Mouse (Mus musculus): ENCODE results near the gene Adam8.
A peak's percentile ranks its signal among the peaks of the same experiment; 100 is the strongest.

Adam8 gene

DNA sequence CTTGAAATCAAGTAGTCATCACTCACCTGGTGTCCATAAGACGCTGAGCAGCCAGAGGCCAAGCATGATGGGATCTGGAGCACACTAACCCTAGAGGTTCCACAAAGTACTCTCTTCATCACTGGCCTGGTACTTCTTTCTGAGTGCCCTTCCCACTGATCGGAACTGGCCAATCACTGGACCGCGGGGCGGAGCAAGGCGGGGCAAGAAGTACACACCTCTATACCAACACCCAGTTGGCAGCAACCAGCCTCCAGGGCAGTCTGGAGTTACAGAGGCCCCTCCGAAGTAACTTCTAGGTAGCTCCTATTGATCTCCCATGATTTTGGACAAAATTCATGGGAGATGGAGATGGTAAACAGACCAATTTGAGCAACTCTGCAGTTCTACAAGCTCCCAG lies at the start of gene Adam8:
TSS of gene Adam8 (minus strand) at position 157 of the 400 bp plus-strand sequence.
- DNase-seq = no peak

DNA sequence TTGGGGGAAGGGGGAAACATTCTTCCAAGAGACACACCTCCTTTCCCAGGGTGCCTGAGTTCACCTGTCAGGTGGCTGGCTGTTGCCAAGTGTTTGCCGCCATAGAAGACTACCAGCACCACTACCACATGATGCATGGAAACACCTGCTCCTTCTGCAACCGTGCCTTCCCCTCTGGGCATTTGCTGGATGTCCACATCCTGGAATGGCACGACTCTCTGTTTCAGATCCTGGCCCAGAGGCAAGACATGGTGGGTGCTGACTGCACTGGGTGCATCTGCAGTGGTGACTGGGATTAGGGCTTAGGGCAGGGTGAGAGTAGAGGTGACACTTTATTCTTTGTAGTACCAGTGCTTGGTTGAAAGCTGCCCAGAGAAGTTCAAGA lies 44.8 kb upstream of the Adam8 start:
- no peak for DNase-seq

DNA sequence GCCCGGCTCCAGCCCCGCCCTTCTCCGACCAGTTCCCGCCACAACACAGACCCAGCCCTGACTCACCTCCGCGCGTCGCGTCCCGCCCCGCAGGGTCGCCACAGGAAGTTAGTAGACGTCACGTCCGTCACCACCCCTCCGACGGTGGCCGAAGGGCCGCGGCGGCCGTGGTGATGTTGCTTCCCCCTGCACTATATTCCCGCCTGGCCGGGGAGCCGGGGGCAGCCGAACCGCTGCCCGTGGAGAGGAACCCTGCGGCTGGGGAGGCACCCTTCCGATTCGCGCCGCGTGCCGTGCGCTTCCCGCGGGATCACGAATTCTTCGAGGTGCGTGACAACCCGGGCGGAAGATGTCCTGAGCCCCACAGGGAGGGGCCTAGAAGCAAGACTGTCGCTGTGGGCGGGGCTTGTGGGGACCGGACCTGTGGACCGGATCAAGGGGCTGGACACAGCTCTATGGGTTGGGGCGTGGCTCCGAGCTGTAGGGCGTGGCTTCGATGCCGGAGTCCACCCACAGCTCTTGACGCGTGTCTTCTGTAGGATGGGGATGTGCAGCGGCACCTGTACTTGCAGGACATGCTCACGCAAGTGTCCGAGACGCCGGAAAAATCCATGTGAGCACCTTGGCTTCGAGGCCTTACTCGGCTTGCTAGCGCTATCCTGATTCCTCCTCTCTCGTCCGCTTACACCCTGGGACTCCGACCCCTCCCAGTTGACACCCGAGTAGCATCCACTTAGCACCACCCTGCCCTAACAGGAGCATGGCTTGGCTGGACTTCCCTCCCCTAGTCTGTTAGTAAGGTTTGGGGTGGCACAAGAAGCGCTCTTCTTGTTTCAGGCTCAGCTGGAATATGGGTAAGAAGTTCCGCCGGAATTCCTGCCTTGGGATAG lies 44.2 kb upstream of the Adam8 start, which contains the start of the genes Zfp511 and Tubgcp2:
TSS of gene Zfp511 (plus strand) at position 111 of the 890 bp plus-strand sequence.
TSS of gene Tubgcp2 (minus strand) at position 389 of the 890 bp plus-strand sequence.
- DNase-seq = peak; percentile 97

DNA sequence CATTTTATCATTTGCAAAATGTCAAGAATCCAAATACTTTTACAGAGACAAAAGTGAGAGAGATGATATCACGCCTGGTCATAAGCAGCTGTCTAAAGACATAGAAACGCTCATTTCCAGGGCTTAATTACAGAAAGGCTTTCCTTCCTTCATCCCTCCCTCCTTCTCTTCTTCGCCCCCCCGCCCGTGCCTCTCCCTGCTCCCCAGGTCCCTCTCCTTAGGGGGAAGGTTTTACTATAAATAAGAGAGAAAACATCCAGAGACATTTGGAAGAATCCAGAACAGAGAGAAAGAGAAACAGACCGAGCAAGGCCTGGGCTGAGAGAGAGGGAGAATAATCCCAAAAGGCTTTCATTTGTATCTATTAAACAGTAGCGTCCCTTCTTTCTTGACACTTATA lies 43.1 kb upstream of the Adam8 start:
- no peak for DNase-seq

DNA sequence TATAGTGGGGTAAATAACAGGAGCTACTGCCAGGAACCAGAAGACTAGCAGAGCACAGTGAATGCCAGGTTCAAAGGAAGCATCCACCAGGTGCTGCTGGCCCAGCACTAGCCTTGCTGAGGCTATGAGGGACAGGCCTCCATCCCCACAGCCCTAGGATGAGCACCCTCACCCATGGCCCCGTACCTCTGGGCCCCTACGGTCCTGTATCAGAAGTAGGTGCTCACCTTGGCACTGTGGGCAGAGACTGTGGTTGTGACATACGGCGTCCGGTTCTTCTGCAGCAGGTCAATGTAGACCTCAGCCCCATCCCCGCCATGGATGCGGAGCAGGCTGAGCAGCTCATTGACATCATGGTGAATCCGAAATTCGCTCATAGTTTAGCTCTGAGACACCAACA lies 41.0 kb upstream of the Adam8 start:
- DNase-seq = no peak

DNA sequence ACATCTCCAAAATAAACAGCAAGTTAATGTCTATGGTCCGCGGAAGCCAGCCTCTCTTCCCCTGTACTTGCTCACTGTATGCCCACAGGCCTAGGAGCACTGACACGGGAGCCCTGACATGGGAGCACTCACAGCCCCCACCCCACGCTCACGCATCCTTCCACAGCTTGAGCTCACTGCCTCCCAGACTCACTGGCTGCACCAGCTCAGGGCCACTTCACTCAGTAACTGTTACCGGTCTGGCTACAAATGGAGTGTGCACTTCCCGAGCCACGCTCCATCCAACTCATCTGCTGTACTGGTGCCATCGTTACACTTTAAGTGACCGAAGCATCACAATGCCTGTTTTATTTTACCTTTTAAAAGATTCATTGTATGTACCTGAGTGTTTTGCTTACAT lies 40.0 kb upstream of the Adam8 start:
- DNase-seq = no peak

DNA sequence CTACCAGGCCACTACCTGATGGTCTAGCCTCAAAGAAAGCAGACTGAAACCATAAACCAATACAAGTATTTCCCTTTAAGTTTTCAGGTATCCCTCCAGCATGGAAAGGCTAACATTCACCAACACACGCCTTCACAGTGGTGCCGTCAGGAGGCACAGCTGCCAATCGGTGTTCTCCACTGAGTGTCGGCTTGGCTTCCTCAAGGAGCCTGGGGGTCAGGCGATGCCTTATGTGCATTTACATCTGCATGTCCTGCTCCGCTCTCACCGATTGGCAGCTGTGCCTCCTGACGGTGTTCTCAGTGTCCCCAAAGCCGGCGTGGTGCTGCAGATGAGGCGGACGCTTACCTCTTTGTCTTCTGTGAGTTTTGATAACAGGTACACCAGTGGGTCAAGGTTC lies 39.4 kb upstream of the Adam8 start:
- no peak for DNase-seq

DNA sequence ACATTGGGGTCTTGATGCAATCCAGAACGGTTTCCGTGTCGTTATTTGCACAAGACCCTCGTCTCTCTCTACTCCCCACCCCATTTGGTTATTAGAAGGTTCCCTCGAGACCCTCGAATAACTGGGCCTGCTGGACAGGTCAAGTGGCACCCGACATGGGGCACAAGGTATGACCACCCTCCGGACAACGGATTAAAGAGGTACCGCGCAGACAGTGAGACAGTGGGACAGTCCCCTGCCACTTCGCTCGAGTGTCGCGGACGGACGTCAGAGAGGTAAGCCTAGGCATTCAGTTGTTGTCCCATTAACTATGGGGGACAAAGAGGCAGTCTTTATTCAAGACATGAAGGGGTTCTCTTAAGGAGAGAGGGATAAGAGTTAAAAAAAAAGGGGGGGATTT lies 19.0 kb upstream of the Adam8 start:
- no peak for DNase-seq

DNA sequence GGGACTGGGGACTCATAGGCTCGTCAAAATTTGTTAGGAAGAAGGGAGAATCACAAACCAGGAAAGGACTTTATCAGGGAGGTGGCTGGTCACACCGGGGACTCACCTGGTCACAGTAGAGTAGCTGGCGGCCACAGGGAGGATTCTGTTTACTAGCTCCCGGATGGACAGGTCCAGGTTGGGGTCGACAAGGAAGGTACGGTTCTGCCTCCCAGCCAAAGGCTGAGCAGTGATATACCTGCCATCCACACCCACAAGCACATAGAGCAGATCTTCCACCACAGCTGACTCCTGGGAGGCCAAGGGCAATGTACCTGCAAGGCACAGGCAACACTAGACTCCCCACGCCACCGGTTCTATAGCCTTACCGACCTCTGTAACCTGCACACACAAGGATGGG lies 15.4 kb upstream of the Adam8 start:
- peak in 1 of 2 experiments; percentile 1 for DNase-seq

DNA sequence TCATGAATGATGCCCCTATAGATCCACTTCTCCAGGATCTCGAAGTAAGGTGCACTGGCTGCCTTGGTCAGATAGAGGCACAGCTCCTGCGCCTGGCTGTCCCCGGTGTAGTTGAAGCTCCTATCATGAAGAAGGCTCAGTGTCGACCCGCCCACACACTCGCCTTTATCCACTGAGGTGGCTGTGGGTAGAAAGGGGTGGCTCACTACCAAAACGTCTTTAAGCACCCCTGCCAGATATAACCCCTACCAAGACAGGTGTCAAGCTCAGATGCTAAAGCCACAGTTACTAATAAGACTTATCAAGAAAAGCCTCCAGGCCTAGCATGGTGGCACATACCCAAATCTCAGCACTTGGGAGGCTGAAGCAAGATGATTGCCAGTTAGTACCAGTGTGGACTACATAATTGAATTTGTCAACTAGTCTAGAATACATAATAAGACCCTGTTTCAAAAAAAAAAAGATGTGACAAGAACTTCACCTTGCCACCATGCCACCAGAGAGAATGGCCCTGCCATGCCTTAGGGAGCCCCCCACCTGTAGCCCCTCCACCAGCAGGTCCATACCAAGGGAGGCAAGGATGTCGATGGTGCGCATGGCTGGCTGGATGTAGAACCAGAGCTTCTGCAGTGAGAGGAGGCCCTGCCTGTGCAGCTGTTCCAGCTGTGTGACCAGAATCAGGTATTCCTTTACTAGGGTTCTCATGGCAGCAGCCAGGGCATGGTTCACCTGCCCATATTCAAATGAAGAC lies 14.7 kb upstream of the Adam8 start:
- DNase-seq = peak in 1 of 2 experiments; percentile 2

DNA sequence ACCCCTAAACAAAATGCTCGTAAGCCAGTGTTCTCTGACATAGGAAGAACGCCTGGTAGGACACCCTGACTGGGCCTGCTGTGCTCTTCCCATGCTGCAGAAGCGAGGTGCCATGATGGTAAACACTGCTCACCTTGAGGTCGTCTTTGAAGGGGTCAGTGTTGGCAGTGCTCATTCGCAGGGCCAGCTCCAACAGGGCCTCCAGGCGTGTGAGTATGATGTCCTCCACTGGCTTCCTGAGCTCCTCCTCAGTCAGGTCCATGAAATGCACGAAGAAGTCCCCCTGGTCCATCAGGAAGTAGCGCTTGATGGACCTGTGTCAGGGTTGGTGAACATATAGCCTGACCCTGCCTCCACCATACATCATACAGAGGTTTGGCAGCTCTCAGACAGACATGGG lies 12.3 kb upstream of the Adam8 start:
- DNase-seq = no peak

DNA sequence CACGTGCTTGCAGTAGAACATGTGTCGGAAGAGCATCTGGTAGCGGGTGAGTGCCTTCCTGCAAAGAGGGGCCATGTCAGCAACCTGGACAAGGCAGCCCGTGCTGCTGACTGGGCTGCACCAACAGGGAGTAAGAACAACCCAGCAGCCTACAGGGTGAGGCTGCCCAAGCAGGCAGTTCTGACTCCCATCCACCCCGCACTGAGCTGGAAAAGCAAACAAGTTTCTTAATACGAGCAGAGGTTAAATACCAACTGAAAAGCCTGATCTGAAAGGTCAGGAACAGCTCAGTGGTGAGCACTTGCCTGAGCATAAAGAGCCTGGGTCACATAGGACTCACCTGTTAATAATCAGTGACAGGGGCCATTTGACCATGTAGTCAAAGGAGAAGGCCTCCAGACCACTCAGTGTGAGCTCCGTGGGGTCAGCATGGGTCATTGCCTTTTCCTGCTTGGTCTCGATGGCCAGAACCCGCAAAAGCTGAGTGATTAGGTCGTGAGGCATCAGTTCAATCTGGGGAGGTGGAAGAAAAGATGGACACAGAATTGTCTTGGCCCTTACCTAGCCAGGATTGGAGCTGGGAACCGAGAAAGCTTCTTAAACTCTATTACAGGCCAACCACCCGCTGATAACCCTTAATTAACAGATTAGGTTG lies 8.9 kb upstream of the Adam8 start:
- DNase-seq = no peak

DNA sequence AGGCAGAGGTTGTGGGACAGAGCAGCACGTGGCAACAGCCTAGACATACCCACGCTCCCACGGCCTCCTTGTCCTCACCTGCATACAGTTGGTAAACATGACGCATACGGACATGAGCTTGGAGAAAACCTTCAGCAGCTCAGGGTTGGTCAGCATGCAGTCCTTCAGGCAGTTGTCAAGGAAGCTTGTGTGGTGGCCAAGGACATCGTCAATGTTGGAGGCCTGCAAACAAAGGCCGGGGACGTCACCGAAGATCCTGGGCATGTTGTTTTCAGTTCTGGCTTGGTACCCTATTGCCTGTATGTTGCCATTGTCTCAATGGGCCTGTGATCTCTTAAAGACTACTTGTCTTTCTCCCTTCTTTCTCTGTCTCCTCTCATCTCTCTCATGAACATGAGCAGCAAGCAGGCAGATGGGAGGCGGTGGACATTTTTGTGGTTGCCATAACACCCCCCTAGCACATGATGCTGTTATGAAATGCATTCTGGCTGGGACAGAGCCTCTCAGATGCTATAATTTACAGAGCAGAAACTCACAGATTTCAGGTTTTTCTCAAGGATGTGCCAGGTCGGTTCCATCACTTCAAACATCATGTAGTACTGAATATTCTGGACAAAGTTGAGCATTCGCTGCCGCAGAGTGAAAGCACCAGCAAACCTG lies 6.5 kb upstream of the Adam8 start:
- DNase-seq = no peak

DNA sequence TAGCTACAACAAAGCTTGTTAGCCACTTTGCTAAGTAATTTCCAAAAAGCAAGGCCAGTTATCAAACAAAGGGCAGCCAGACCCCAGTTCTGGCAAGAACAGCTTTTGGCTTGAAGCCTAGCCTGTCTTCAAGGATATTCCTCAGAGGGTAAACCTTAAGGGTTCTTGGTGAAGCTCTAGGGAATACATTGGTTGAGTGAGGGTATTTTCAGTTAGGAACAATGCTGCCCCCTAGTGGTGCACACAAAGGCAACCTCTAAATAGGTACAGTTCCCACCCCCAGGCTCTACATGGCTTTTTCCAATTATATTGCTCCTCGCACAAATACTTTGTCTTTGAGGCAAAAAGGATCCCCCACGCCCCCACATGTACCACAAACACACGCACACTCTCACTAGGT lies 2.3 kb upstream of the Adam8 start:
- DNase-seq = peak; percentile 55 to 76

DNA sequence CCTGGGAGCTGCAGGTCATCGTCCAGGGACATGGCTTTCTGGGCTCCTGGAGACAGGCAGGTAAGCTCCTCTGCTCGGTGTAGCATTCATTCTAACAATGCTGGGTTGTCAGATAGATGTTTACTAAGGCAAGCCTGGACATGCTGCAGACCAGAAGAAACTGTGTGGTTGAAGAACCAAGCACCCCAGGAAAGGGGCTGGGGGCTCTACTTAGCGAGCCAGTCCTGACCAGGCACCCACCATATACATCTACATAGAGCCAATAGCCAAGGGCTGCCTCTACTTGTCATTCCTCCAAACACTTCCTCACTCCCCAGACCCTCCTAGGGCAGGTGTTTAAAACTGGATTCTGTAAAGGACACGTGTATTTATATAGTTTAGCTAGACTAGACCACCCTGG lies 1.8 kb upstream of the Adam8 start:
- no peak for DNase-seq

DNA sequence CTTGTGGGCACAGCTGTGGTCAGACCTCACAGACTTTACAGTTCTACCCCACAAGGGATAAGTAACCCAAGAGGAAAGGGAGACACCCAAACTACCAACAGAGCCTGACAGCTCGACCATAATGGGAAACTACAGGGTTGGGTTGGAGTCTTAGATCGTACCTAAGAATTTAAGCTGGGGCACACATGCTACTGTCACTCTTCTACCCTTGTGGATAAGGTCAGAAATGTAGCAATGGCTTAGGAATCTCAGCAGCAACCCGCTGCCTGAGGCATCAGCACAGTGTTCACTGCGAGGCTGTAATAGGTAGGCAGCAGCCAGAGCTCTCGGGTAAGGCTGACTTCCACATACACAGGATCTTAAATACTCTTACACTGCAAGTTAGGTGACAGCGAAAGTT lies 1.2 kb upstream of the Adam8 start:
- no peak for DNase-seq

DNA sequence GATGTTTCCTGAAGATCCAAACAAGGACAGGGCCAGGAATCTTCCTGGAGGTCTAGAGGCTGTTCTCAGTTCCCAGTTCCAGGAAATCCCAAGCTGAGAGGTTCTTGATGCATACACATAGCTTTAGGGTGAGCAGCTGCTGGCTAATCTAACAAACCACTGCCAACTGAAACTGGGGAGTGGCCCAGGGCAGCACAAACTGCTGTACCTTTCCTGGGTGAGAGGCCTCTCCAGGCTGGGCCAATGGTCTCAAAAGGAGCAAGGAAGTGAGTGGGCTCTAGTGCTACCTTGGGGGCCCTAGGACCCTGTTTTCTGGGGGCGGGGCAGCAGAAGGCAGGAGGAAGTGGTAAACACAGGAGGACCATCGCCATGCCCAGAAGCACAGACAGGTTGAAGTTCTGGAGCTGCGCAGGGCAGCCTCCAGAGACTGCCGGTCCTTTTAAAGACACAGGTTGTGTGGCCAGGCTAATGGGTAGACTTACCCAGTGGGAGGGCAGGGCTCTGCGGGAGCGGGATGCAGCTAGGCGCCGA lies 1.4 kb downstream of the Adam8 start:
- no peak for DNase-seq

DNA sequence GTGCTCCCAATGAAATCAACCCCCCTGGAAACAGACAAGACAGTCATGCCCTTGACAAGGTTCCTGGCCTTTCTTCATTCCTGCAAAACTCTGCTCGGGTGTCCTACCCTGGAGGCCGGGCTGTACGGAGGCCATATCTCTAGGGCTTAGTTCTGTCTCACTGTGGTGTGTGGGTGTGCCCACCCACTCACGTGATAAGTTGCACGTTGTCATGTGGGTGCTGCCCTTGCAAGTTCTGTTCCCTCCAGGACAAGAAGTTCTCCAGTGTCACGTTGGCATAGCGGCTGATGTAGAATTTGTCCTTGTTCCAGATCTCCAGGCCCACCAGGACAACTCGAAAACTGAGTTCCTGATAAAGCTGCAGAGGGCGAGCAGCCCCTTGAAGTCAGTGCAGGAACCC lies 4.1 kb downstream of the Adam8 start:
- DNase-seq = no peak

DNA sequence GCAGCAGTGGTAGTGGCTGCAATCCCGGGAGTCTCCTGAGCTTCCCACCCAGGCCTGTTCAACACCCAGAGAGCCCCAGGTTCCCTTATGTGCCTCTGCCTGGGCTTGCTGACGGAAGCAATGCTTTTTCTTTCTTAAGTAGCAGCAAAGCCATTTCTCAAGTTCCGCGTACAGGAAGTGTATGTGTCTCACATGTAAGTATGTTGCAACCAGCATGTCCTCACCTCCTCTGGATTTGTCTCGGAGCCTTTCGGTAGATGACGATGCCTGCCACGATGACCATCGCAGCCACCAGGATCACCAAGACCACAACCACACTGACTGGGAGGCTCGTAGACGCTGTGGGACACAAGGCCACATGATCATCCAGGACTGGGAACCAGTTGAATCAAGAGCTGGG lies 7.9 kb downstream of the Adam8 start:
- DNase-seq = no peak

DNA sequence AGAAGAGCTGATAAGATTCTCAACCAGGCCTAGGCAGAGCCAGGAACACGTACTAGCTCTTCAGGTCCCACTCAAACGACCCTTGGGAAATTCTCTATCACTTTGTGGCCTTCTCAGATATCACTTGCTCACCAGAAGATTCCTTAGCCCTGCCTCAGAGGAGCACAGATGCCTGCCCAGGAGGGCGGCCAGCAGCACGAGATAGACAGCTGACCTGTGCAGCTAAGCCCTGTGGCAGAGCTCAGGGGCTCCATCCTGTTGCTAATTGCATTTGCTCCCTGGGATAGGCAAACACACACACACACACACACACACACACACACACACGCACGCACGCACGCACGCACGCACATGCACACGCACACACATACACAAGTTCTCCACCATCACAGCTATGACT lies 10.3 kb downstream of the Adam8 start:
- no peak for DNase-seq

DNA sequence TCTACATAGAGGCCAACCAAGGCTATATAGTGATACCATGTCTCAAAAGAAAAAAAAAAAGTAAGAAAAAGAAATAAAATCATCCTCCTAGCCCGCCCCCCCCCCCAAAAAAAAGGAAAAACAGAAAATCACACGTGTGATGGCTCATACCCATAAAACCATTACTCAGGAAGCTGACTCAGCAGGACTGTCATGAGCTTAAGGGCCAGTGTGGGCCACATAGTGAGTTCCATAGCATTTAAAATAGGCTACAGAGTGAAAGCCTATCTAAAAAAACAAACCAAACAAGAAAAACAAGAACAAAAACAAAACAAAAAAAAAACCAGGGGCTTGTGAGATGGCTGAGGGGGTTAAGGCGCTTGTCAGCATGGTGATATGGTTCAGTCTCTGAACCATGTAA lies 11.6 kb downstream of the Adam8 start:
- no peak for DNase-seq

DNA sequence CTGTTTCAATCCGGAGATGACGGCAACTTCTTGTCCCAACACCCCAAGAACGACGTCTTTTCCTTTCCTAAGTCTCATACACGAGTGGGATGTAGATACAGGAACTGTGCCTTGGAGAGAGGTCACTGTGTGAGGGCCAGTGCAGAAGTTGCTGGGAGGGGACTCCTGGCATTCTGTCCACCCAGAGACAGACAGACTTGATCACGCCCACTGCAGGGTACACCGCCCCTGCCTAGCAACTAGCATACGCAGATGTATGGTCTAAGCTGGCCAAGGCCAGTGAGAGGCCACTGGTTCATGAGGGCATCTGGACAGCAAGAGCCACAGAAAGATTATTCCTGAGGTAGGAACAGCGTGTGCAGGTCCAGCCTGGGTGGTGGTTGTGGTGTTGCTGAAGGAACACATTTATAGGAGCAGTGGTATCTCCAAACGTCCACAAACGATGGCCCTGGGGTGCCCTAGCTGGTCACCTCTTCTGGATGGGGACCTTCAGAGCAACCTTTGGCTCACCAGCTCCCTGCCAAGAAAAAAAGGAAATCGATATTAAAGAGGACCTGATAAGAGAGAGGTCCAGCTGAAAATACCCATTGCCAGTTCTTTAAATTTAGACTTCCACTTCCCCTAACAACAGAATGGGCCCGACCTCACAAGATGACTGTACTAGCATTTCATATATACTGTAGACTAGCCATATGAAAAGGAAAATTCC lies 13.2 kb downstream of the Adam8 start:
- DNase-seq = peak; percentile 16 to 17

All from cerebellum, postnatal 25 days (tissue).